Mouse (Mus musculus) liver, embryonic 11.5 days (tissue): Measurements from ENCODE around the gene Gm525. TPM values are rescaled to one million over a fixed set of nuclear protein-coding genes. Genes with fewer than 3 reads are reported as not detected.

Experiments
- ATAC-seq: fragments of 200-750 bp; cut with Nextera tagmentation; replicated peaks from 2 replicates; pipeline ENCODE4 v1.8.0; 2017; ENCODE audit warnings: moderate number of reproducible peaks, mild to moderate bottlenecking, moderate TSS enrichment, moderate library complexity; ENCODE audit not compliant: low FRiP score
- DNase-seq: peaks from one replicate; pipeline ENCODE4 v3.0.0-alpha.2; 2017; ENCODE audit warnings: low spot score
- H3K27ac ChIP-seq: fragments of 300-500 bp; sonication (generic); 2 replicates; pipeline ENCODE4 v1.5.1; 2014; ENCODE audit warnings: mild to moderate bottlenecking, low read depth, low read length, control low read depth
- H3K27me3 ChIP-seq: fragments of 300-500 bp; sonication (generic); replicated peaks from 2 replicates; pipeline ENCODE4 v1.6.1; 2014; ENCODE audit warnings: low read length, mixed read lengths; ENCODE audit not compliant: control insufficient read depth, insufficient read depth
- H3K36me3 ChIP-seq: fragments of 300-500 bp; sonication (generic); 2 replicates; pipeline ENCODE4 v1.6.1; 2014; ENCODE audit warnings: mild to moderate bottlenecking, low read length, moderate library complexity, mixed read lengths; ENCODE audit not compliant: control insufficient read depth, insufficient read depth
- H3K4me1 ChIP-seq: fragments of 300-500 bp; sonication (generic); replicated peaks from 2 replicates; pipeline ENCODE4 v1.6.1; 2014; ENCODE audit warnings: low read length, mixed read lengths; ENCODE audit not compliant: control insufficient read depth, insufficient read depth
- H3K4me2 ChIP-seq: fragments of 300-500 bp; sonication (generic); 2 replicates; pipeline ENCODE4 v1.6.1; 2014; ENCODE audit warnings: mild to moderate bottlenecking, control low read depth, moderate library complexity
- H3K4me3 ChIP-seq: fragments of 300-500 bp; sonication (generic); 2 replicates; pipeline ENCODE4 v1.5.1; 2014; ENCODE audit warnings: low read depth, low read length, control low read depth
- H3K9ac ChIP-seq: fragments of 300-500 bp; sonication (generic); 2 replicates; pipeline ENCODE4 v1.6.1; 2014; ENCODE audit warnings: low read depth, low read length, control low read depth
- H3K9me3 ChIP-seq: fragments of 300-500 bp; sonication (generic); 2 replicates; pipeline ENCODE4 v1.6.1; 2016; ENCODE audit warnings: low read length, inconsistent platforms, mixed read lengths; ENCODE audit not compliant: control insufficient read depth
- WGBS: fragments of 180-500 bp; shearing (Covaris S2); extraction: QIAGEN DNeasy Blood & Tissue Kit; methylation state at CpG from one replicate; pipeline ENCODE4 v1.1.7; 2014; 5-methylcytosine and 5-hydroxymethylcytosine counted together
- polyA plus RNA-seq: library from polyadenylated mRNA; unstranded; fragments of >200 nt; fragmentation: Nextera tagmentation; extraction: Ambion mirVana; gene quantifications from 2 replicates; pipeline ENCODE4 v1.2.1, GENCODE M21; 2014

Gene Gm525
- polyA plus RNA-seq, 1 experiment from 2014 or later = not detected

- Histone ChIP-seq H3K27ac (no peak overlapping the region), H3K4me2 (no peak overlapping the region), H3K4me3 (no peak overlapping the region), H3K9ac (no peak overlapping the region), H3K9me3 (no peaks in the 10 kb centered on the region), H3K27me3 (no peaks in the 10 kb centered on the region), H3K36me3 (no peaks in the 10 kb centered on the region), H3K4me1 (no peaks in the 10 kb centered on the region; the same call in none of the 2 replicates)
- no peak for DNase-seq
- 70% methylated on average over 6 of the region's 6 CpGs for WGBS
- no peak for ATAC-seq
These were observed 6.3 kb upstream of the Gm525 start for GRCm38 (mm10) chr11:89067301-89067822.

- 64% methylated on average over 11 of the region's 11 CpGs for WGBS
- H3K4me3 ChIP-seq = no peak overlapping the region
- ATAC-seq = no peak
- no peak overlapping the region for H3K27ac ChIP-seq
- DNase-seq = no peak
- H3K27me3 ChIP-seq = no peaks in the 10 kb centered on the region
- no peaks in the 10 kb centered on the region for H3K9me3 ChIP-seq
- no peak overlapping the region for H3K9ac ChIP-seq
- no peaks in the 10 kb centered on the region for H3K36me3 ChIP-seq
- no peaks in the 10 kb centered on the region; the same call in none of the 2 replicates for H3K4me1 ChIP-seq
- no peak overlapping the region for H3K4me2 ChIP-seq
These were observed 5.7 kb upstream of the Gm525 start for GRCm38 (mm10) chr11:89067871-89068490.

- no peaks in the 10 kb centered on the region; the same call in none of the 2 replicates for H3K4me1 ChIP-seq
- H3K4me3 ChIP-seq = no peak overlapping the region
- H3K27ac ChIP-seq = no peak overlapping the region
- H3K9ac ChIP-seq = no peak overlapping the region
- no peaks in the 10 kb centered on the region for H3K36me3 ChIP-seq
- H3K4me2 ChIP-seq = no peak overlapping the region
- 90% methylated on average over 14 of the region's 14 CpGs for WGBS
- no peaks in the 10 kb centered on the region for H3K27me3 ChIP-seq
- ATAC-seq (no peak), DNase-seq (no peak)
- no peaks in the 10 kb centered on the region for H3K9me3 ChIP-seq
These were observed 5.0 kb upstream of the Gm525 start for GRCm38 (mm10) chr11:89068649-89069048.

- Histone ChIP-seq H3K27ac (no peak overlapping the region), H3K9ac (no peak overlapping the region), H3K27me3 (no peaks in the 10 kb centered on the region), H3K4me2 (no peak overlapping the region), H3K4me3 (no peak overlapping the region), H3K36me3 (no peaks in the 10 kb centered on the region), H3K4me1 (no peaks in the 10 kb centered on the region; the same call in 1 of the 2 replicates), H3K9me3 (no peaks in the 10 kb centered on the region)
- WGBS = 20% methylated on average over 6 of the region's 6 CpGs
- DNase-seq = peak; percentile 54
- ATAC-seq = no peak
These were observed 4.3 kb upstream of the Gm525 start for GRCm38 (mm10) chr11:89069303-89069702.

- 70% methylated on average over 5 of the region's 5 CpGs for WGBS
These were observed 2.1 kb upstream of the Gm525 start for GRCm38 (mm10) chr11:89071522-89071921.

GRCm38 (mm10) chr11:89074783-89075413 lies 1.3 kb downstream of the Gm525 start:
- WGBS = 72% methylated on average over 19 of the region's 19 CpGs
- ATAC-seq = no peak
- Histone ChIP-seq H3K4me3 (no peak overlapping the region), H3K27me3 (no peaks in the 10 kb centered on the region), H3K4me2 (no peak overlapping the region), H3K27ac (no peak overlapping the region), H3K9me3 (no peaks in the 10 kb centered on the region), H3K4me1 (0 out of 2 replicates have a peak, but pooled peaks cover 2% of the 10 kb centered on the region), H3K9ac (no peak overlapping the region), H3K36me3 (no peaks in the 10 kb centered on the region)
- DNase-seq = no peak

More at GRCm38 (mm10) chr11:89071522-89071921, 2.1 kb upstream of the Gm525 start:
- no peak for DNase-seq
- no peak for ATAC-seq
- Histone ChIP-seq H3K9me3 (no peaks in the 10 kb centered on the region), H3K9ac (no peak overlapping the region), H3K4me2 (no peak overlapping the region), H3K4me1 (no peaks in the 10 kb centered on the region), H3K36me3 (no peaks in the 10 kb centered on the region), H3K27me3 (no peaks in the 10 kb centered on the region), H3K4me3 (no peak overlapping the region), H3K27ac (no peak overlapping the region)

- Histone ChIP-seq H3K9ac (no peak overlapping the region), H3K4me3 (no peak overlapping the region), H3K27ac (no peak overlapping the region), H3K27me3 (no peaks in the 10 kb centered on the region), H3K9me3 (no peaks in the 10 kb centered on the region), H3K36me3 (no peaks in the 10 kb centered on the region), H3K4me2 (no peak overlapping the region), H3K4me1 (0 out of 2 replicates have a peak, but pooled peaks cover 2% of the 10 kb centered on the region)
- WGBS = 51% methylated on average over 4 of the region's 4 CpGs
- ATAC-seq (no peak), DNase-seq (no peak)
These were observed 2.8 kb downstream of the Gm525 start for GRCm38 (mm10) chr11:89076370-89076821.

- no peak overlapping the region for H3K27ac ChIP-seq
- H3K36me3 ChIP-seq = no peaks in the 10 kb centered on the region
- 0 out of 2 replicates have a peak, but pooled peaks cover 2% of the 10 kb centered on the region for H3K4me1 ChIP-seq
- no peak overlapping the region for H3K9ac ChIP-seq
- DNase-seq = no peak
- H3K27me3 ChIP-seq = no peaks in the 10 kb centered on the region
- ATAC-seq = no peak
- WGBS = 80% methylated on average over 8 of the region's 8 CpGs
- H3K9me3 ChIP-seq = no peaks in the 10 kb centered on the region
- no peak overlapping the region for H3K4me3 ChIP-seq
- no peak overlapping the region for H3K4me2 ChIP-seq
These were observed 4.0 kb downstream of the Gm525 start for GRCm38 (mm10) chr11:89077601-89078000.
